ENCODE assay signal across 8 mouse cellular contexts in the genomic region with DNA sequence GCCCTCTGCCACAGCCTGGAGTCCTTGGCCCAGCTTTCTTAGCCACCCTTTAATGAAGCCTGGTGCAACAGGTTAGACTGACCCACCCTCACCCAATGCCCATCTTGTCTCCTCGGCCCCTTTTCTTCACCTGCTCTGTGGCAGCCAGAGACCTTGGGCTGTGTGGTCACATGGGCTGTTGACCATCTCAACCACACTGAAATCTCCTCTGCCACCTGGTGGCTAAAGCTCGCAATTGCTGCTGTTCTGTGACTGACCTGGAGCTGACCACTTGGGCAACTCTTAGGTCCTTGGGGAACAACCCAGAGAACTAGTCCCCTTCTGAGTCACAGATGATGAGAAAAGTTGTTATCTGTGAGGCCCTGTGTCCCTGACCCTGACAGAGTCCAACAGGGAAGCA.
DNase-seq lines count a peak whose midpoint lies in the region; ATAC-seq and TF ChIP-seq lines count a peak whose summit lies in the region.

No protein-coding gene starts in this region.

- no peaks in the 10 kb centered on the region for H3K36me3 ChIP-seq in midbrain, postnatal 0 days (ENCODE audit: insufficient read depth, low read length)

- H3K27ac ChIP-seq in midbrain, postnatal 0 days (ENCODE audit: low read depth, low read length) = no peak overlapping the region

- ATAC-seq in midbrain, postnatal 0 days (ENCODE audit: low FRiP score) = no peak

- H3K4me1 ChIP-seq in midbrain, postnatal 0 days (ENCODE audit: insufficient read depth, low read length) = peaks cover 3% of the 10 kb centered on the region; the same call in 1 of the 2 replicates

- no peaks in the 10 kb centered on the region for H3K27me3 ChIP-seq in midbrain, postnatal 0 days (ENCODE audit: insufficient read depth, low read length)

- WGBS in midbrain, postnatal 0 days = 11% methylated on average over 2 of the region's 2 CpGs

- TF ChIP-seq CTCF in midbrain, postnatal 0 days (IDR thresholded peaks at IDR 0.05) = peak; percentile 77

- no peak overlapping the region for H3K4me2 ChIP-seq in midbrain, postnatal 0 days (ENCODE audit: low read depth, low read length, poor library complexity, severe bottlenecking)

- DNase-seq in left cerebral cortex, adult 18-20 months (ENCODE audit: low spot score in 2 of 2) = peak; percentile 61 to 63
- DNase-seq in left cerebral cortex, adult 11 months (ENCODE audit: low spot score) = no peak
- DNase-seq in adrenal gland, postnatal 10 days = peak; percentile 89
- DNase-seq in embryo, embryonic 9.5 days (ENCODE audit: extremely low spot score) = peak; percentile 79
- peak; percentile 40 for DNase-seq in heart, postnatal 25 days (ENCODE audit: low spot score)
- peak; percentile 31 to 61 for DNase-seq in layer of hippocampus, postnatal 14 days (ENCODE audit: low spot score in 2 of 2)
- peak; percentile 48 for DNase-seq in midbrain, postnatal 0 days (ENCODE audit: low spot score)
- DNase-seq in thymus, postnatal 36 days = peak; percentile 20 to 39

- intact Hi-C loops in heart, postnatal 25 days (cut with DNase I) = loop anchor here (2.0 to 5.0 kb wide), 4 partner anchors 120 to 352 kb away; no protein-coding TSS in a partner anchor

- H3K9me3 ChIP-seq in midbrain, postnatal 0 days (ENCODE audit: low read length) = no peaks in the 10 kb centered on the region

- H3K4me3 ChIP-seq in midbrain, postnatal 0 days (ENCODE audit: low read depth, low read length) = no peak overlapping the region

- no peak overlapping the region for H3K9ac ChIP-seq in midbrain, postnatal 0 days (replicated peaks; ENCODE audit: low read length, poor library complexity, severe bottlenecking)
